Mouse (Mus musculus) small intestine, adult 2 months (tissue): ENCODE results near the gene Aifm2.

Experiments
- CTCF ChIP-seq: fragments of 200-500 bp; IDR thresholded peaks from 2 replicates; pipeline ENCODE4 v1.5.1; 2012; ENCODE audit warnings: low read depth, mild to moderate bottlenecking, control low read depth, inconsistent platforms, low read length, moderate library complexity, mixed read lengths; ENCODE audit not compliant: insufficient replicate concordance, insufficient read length; ENCODE audit errors: extremely low read depth
- POLR2A ChIP-seq: fragments of 200-500 bp; IDR thresholded peaks from 2 replicates; pipeline ENCODE4 v1.6.1; 2012; ENCODE audit warnings: low read depth, mild to moderate bottlenecking, control low read depth, inconsistent platforms, low read length, moderate library complexity

- TF ChIP-seq CTCF (no peak), POLR2A (no peak)
Measured at GRCm38 (mm10) chr10:61669896-61670295, 45.2 kb upstream of the Aifm2 start.
